Mouse (Mus musculus) stomach, postnatal 0 days (tissue): ENCODE data around the gene Ep300. TPM values are rescaled to one million over a fixed set of nuclear protein-coding genes. Genes with fewer than 3 reads are reported as not detected.
"Not testable (repeated sequence)": the region's sequence is repeated elsewhere in the genome, so short reads cannot be mapped to it uniquely, and the experiment has no call there.

ENCODE experiments used
- ATAC-seq: fragments of 200-750 bp; cut with Nextera tagmentation; 2 replicates; pipeline ENCODE4 v1.8.0; 2017; ENCODE audit not compliant: low FRiP score, low TSS enrichment
- DNase-seq: peaks from one replicate; pipeline ENCODE4 v3.0.0-alpha.2; 2016; ENCODE audit warnings: low spot score
- H3K27ac ChIP-seq: fragments of 300-500 bp; sonication (generic); replicated peaks from 2 replicates; pipeline ENCODE4 v1.5.1; 2014; ENCODE audit warnings: mild to moderate bottlenecking, control low read depth
- H3K27me3 ChIP-seq: fragments of 300-500 bp; sonication (generic); 2 replicates; pipeline ENCODE4 v1.6.1; 2014; ENCODE audit warnings: low read length; ENCODE audit not compliant: control insufficient read depth, insufficient read depth
- H3K36me3 ChIP-seq: fragments of 300-500 bp; sonication (generic); 2 replicates; pipeline ENCODE4 v1.6.1; 2014; ENCODE audit warnings: low read length, mixed read lengths; ENCODE audit not compliant: control insufficient read depth, insufficient read depth
- H3K4me1 ChIP-seq: fragments of 300-500 bp; sonication (generic); replicated peaks from 2 replicates; pipeline ENCODE4 v1.6.1; 2014; ENCODE audit warnings: antibody characterized with exemption; ENCODE audit not compliant: control insufficient read depth, insufficient read depth
- H3K4me2 ChIP-seq: fragments of 300-500 bp; sonication (generic); replicated peaks from 2 replicates; pipeline ENCODE4 v1.6.1; 2014; ENCODE audit warnings: low read depth, mild to moderate bottlenecking, control low read depth, moderate library complexity
- H3K4me3 ChIP-seq: fragments of 300-500 bp; sonication (generic); 2 replicates; pipeline ENCODE4 v1.5.1; 2014; ENCODE audit warnings: low read depth, low read length, control low read depth
- H3K9ac ChIP-seq: fragments of 300-500 bp; sonication (generic); 2 replicates; pipeline ENCODE4 v1.6.1; 2014; ENCODE audit warnings: mild to moderate bottlenecking, low read length, control low read depth, mixed read lengths
- H3K9me3 ChIP-seq: fragments of 300-500 bp; sonication (generic); 2 replicates; pipeline ENCODE4 v1.6.1; 2016; ENCODE audit warnings: low read length; ENCODE audit not compliant: control insufficient read depth
- CTCF ChIP-seq: IDR thresholded peaks from 2 replicates; pipeline ENCODE4 v1.5.1; 2016; ENCODE audit warnings: antibody characterized with exemption, low read depth, mild to moderate bottlenecking, moderate library complexity
- EP300 ChIP-seq: optimal IDR thresholded peaks from 2 replicates; pipeline ENCODE3; 2016; ENCODE audit warnings: antibody characterized with exemption
- WGBS: fragments of 180-500 bp; shearing (Covaris S2); extraction: QIAGEN DNeasy Blood & Tissue Kit; methylation state at CpG from one replicate; pipeline ENCODE4 v1.1.7; 2014; 5-methylcytosine and 5-hydroxymethylcytosine counted together
- polyA plus RNA-seq: library from polyadenylated mRNA; unstranded; fragments of >200 nt; fragmentation: Nextera tagmentation; extraction: Ambion mirVana; gene quantifications from 2 replicates; pipeline ENCODE4 v1.2.1, GENCODE M21; 2015

Gene Ep300
- polyA plus RNA-seq, 1 experiment from 2014 or later: 6.0 TPM

GRCm38 (mm10) chr15:81585746-81586461, 753 bp downstream of the Ep300 start:
- TF ChIP-seq CTCF (peak; percentile 60), EP300 (no peak)
- peak overlapping the region; percentile 100 for H3K9ac ChIP-seq
- ATAC-seq (peak; percentile 65), DNase-seq (peak; percentile 81)
- peak overlapping the region; percentile 74 for H3K4me2 ChIP-seq
- no peaks in the 10 kb centered on the region for H3K27me3 ChIP-seq
- under 1% methylated on average over 53 of the region's 77 CpGs for WGBS
- H3K27ac ChIP-seq: peak overlapping the region; percentile 100
- H3K4me1 ChIP-seq: no peaks in the 10 kb centered on the region
- H3K4me3 ChIP-seq: peak overlapping the region; percentile 97
- H3K9me3 ChIP-seq: no peaks in the 10 kb centered on the region
- H3K36me3 ChIP-seq: no peaks in the 10 kb centered on the region

GRCm38 (mm10) chr15:81586466-81586865, 1.3 kb downstream of the Ep300 start:
- Histone ChIP-seq H3K4me2 (peak overlapping the region; percentile 74), H3K4me1 (no peaks in the 10 kb centered on the region), H3K27ac (peak overlapping the region; percentile 100), H3K9me3 (no peaks in the 10 kb centered on the region), H3K4me3 (peak overlapping the region; percentile 97), H3K9ac (peak overlapping the region; percentile 100), H3K36me3 (no peaks in the 10 kb centered on the region), H3K27me3 (no peaks in the 10 kb centered on the region)
- DNase-seq (no peak), ATAC-seq (no peak)
- TF ChIP-seq CTCF (no peak), EP300 (no peak)
- under 1% methylated on average over 27 of the region's 28 CpGs for WGBS

DNA sequence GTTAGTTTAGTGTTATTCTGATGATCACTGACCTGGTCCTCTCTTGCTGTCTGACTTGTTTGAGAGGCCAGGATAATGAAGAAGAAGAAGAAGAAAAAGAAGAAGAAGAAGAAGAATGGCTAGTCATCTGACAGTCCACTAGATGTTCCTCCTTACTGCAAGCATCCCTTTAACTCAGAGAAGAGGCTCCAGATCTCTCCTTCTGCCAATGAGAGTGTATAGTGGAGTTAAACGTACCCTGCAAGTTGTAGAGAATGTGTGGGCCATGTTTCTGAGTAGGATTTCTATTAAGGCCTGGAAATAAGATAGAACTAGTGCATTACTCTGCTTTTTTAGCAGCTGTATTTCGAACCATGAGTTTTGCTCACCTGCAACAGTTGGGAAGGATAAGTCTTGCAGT, 2.5 kb downstream of the Ep300 start:
- Histone ChIP-seq H3K9me3 (no peaks in the 10 kb centered on the region), H3K9ac (peak overlapping the region; percentile 100), H3K4me1 (no peaks in the 10 kb centered on the region), H3K4me3 (peak overlapping the region; percentile 97), H3K27ac (no peak overlapping the region), H3K4me2 (peak overlapping the region; percentile 74), H3K36me3 (no peaks in the 10 kb centered on the region), H3K27me3 (no peaks in the 10 kb centered on the region)
- whole genome bisulfite sequencing: 28% methylated on average over 2 of the region's 2 CpGs
- TF ChIP-seq CTCF (no peak), EP300 (no peak)
- DNase-seq (no peak), ATAC-seq (no peak)

GRCm38 (mm10) chr15:81594146-81594696, 9.1 kb downstream of the Ep300 start:
- Histone ChIP-seq H3K36me3 (no peaks in the 10 kb centered on the region), H3K4me2 (no peak overlapping the region), H3K9ac (no peak overlapping the region), H3K27ac (no peak overlapping the region), H3K9me3 (no peaks in the 10 kb centered on the region), H3K4me3 (no peak overlapping the region), H3K4me1 (no peaks in the 10 kb centered on the region), H3K27me3 (no peaks in the 10 kb centered on the region)
- TF ChIP-seq CTCF (no peak), EP300 (no peak)
- ATAC-seq (no peak), DNase-seq (no peak)
- 79% methylated on average over 3 of the region's 3 CpGs for WGBS

DNA sequence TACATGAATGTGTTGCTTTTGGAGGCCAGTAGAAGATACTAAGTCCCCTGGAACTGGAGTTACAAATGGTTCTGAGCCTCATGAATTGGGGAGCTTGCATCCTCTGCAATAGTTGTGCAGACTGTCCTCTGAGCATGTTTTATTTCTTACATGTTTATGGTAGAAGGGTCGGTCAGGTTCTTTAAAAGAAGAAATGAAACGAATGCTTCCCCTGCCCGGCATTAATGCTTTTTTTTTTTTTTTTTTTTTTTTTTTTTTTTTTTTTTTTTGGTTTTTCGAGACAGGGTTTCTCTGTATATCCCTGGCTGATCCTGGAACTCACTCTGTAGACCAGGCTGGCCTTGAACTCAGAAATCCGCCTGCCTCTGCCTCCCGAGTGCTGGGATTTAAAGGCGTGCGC, 13.6 kb downstream of the Ep300 start:
- ATAC-seq, H3K9me3 ChIP-seq, H3K36me3 ChIP-seq, H3K27ac ChIP-seq, H3K9ac ChIP-seq, H3K4me1 ChIP-seq, H3K4me2 ChIP-seq, DNase-seq, H3K27me3 ChIP-seq, H3K4me3 ChIP-seq: not testable (repeated sequence)
- 88% methylated on average over 8 of the region's 8 CpGs for WGBS

DNA sequence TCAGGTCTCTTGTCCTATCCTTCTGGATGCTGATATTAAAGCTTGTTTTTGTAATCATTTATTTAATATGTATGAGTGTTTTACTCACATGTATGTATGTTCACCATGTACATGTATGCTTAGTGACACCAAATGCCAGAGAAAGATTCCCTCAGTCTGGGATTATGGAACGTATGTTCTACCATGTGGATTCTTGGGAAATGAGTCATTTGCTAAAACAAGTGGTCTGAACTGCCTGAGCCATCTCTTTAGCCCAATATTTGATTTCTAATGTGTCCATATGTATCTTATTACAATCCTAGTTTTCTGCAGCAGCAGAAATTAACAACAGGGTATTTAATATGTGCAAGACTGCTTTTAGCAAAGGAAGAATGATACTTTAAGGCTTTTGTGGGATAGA, 20.1 kb downstream of the Ep300 start:
- no peaks in the 10 kb centered on the region for H3K9me3 ChIP-seq
- no peak overlapping the region for H3K9ac ChIP-seq
- no peak overlapping the region for H3K4me2 ChIP-seq
- no peaks in the 10 kb centered on the region for H3K27me3 ChIP-seq
- no peak for DNase-seq
- WGBS: 12% methylated on average over 1 of the region's 1 CpGs
- H3K4me1 ChIP-seq: no peaks in the 10 kb centered on the region
- TF ChIP-seq EP300: no peak
- no peak for TF ChIP-seq CTCF
- H3K36me3 ChIP-seq: peaks cover 2% of the 10 kb centered on the region; the same call in 1 of the 2 replicates
- no peak overlapping the region for H3K4me3 ChIP-seq
- no peak overlapping the region for H3K27ac ChIP-seq
- ATAC-seq: no peak
